Mouse (Mus musculus) erythroblast, embryonic 14.5 days (primary cell): ENCODE data around the gene Vwa5b2.

Experiments used
- GATA1 ChIP-seq: IDR thresholded peaks from 2 replicates; pipeline ENCODE4 v1.6.1; 2012; ENCODE audit warnings: low read length, inconsistent platforms, mixed read lengths
- TAL1 ChIP-seq: IDR thresholded peaks from 3 replicates; pipeline ENCODE4 v1.6.1; 2012; ENCODE audit warnings: low read length, inconsistent platforms, mixed read lengths

DNA sequence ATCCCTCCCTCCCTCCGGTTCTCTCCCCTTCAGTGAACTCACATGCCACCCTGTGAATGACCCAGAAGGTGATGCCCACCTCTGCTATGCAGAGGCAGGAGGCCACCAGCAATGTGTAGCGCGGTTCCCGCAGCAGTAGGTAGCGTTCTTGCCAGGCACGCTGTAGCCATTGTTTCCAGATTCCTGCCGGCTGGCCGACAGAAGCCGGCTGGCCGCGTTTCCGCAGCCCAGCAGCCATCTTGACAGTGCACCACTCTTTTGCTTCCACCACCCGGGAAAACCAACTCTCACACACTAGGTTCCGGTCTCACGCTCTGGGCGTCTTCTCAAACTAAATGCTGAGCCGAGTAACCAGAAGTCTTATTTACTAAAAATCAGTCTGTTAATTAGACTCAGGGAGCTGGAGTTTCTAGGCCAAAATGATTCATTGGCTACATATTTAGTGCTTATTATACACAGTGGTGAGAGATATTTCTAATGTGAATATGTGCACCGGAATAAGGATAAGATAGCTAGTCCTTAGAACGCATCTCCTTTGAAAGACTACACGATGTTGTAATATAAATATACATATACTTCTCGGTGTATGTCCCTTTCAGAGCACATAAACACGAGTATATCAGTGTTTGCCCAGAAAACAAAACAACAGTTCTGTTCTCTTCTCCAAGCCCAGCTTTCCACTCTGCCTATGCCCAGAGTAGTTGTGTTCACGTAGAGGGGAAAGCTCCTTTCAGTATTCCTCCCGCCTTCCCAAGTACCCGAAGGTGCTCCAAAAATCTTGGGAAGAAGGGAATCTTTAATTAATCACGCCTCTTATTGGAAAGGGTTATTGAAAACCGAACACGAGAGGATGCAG is 21.5 kb downstream of the Vwa5b2 start:
- TF ChIP-seq GATA1 = no peak
- no peak for TF ChIP-seq TAL1
